ENCODE assay signal across 16 mouse cellular contexts in the genomic region with DNA sequence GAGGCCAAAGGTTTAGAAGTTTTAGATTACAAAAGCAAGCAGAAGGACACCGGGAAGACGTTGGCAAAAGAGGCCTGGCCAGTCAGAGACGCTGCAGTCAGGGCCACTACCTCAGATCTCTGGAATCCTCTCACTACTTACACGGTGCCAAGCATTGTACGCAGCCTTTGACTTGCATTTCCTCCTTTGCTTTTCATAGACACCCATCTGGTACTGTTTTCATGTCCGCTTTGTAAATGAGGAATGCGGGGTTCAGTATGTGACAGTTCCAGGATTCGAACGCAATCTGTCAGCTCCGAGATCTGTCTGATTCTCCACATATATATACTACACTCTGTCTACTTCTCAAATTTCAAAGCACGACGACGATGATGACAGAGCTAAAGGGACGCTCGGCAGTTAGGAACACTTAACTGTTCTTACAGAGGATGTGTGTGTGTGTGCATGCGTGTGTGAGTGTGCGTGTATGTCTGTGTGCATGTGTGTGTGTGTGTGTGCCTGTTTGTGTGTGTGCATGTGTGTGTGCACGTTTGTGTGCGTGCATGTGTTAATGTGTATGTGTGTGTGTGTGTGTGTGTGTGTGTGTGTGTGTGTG.
A peak's percentile ranks its signal among the peaks of the same experiment; 100 is the strongest.
DNase-seq lines count a peak whose midpoint lies in the region; ATAC-seq lines count a peak whose summit lies in the region.
"Had no signal": no experiment of that assay in that cellular context is flagged by ENCODE, and none has a peak within 500 bp of the region (broad histone marks: within the 10 kb centered on the region; RNA-seq: fewer than 3 reads in every experiment).

No protein-coding gene starts in this region.

- H3K9me3 ChIP-seq in kidney, embryonic 16.5 days (ENCODE audit: low read length) = no peaks in the 10 kb centered on the region
- H3K9me3 ChIP-seq: intestine, embryonic 15.5 days had no signal

- H3K27ac ChIP-seq in kidney, embryonic 16.5 days (ENCODE audit: low read length) = peak overlapping the region; percentile 20; the same call in 1 of the 2 replicates
- H3K27ac ChIP-seq: intestine, embryonic 15.5 days; left cerebral cortex, adult 2 months; liver, embryonic 14.5 days had no signal

- no peak for ATAC-seq in kidney, embryonic 16.5 days (ENCODE audit: low FRiP score, low TSS enrichment)
- ATAC-seq: intestine, embryonic 15.5 days had no signal

- H3K9ac ChIP-seq in kidney, embryonic 16.5 days (replicated peaks; ENCODE audit: low read length) = no peak overlapping the region
- H3K9ac ChIP-seq: intestine, embryonic 15.5 days; liver, embryonic 14.5 days had no signal

- H3K4me1 ChIP-seq in kidney, embryonic 16.5 days (ENCODE audit: insufficient read depth, low read length) = peaks cover 18% of the 10 kb centered on the region

- 0 out of 2 replicates have a peak, but pooled peaks cover 2% of the 10 kb centered on the region for H3K36me3 ChIP-seq in kidney, embryonic 16.5 days (ENCODE audit: insufficient read depth, low read length)
- H3K36me3 ChIP-seq: intestine, embryonic 15.5 days had no signal

- H3K4me2 ChIP-seq in kidney, embryonic 16.5 days (replicated peaks; ENCODE audit: low read depth, low read length) = no peak overlapping the region
- H3K4me2 ChIP-seq: intestine, embryonic 15.5 days had no signal

- 38% methylated on average over 18 of the region's 19 CpGs for WGBS in kidney, embryonic 16.5 days

- peak; percentile 29 for DNase-seq in embryo, embryonic 10 days (ENCODE audit: low spot score)
- DNase-seq in embryo, embryonic 9.5 days (ENCODE audit: extremely low spot score) = no peak
- no peak for DNase-seq in kidney, adult 9 months
- DNase-seq in right cerebral cortex, adult 18-20 months = peak; percentile 40
- DNase-seq in right cerebral cortex, postnatal 4 days = no peak
- DNase-seq in yolk sac, embryonic 10.5 days (ENCODE audit: low spot score) = peak; percentile 13
- DNase-seq in kidney, adult 11 months = no peak
- DNase-seq: adrenal gland, adult 8-10 months; B cell, adult 2 months; cerebellum, adult 8-10 months; thymus, postnatal 36 days had no signal

- no peak overlapping the region for H3K4me3 ChIP-seq in kidney, embryonic 16.5 days (ENCODE audit: low read length)
- H3K4me3 ChIP-seq: erythroblast, embryonic 14.5 days; intestine, embryonic 15.5 days; left cerebral cortex, adult 2 months had no signal

- H3K27me3 ChIP-seq in kidney, embryonic 16.5 days (ENCODE audit: insufficient read depth, low read length) = no peaks in the 10 kb centered on the region
- H3K27me3 ChIP-seq: intestine, embryonic 15.5 days had no signal

Comparison
In these comparisons a context has a peak if more than half of its experiments do, and no peak if none do; other contexts are left out.
1. DNase-seq: peak in embryo, embryonic 10 days (single experiment), right cerebral cortex, adult 18-20 months (single experiment) and yolk sac, embryonic 10.5 days (single experiment); none in embryo, embryonic 9.5 days (single experiment), kidney, adult 9 months (single experiment), right cerebral cortex, postnatal 4 days (single experiment) and kidney, adult 11 months (single experiment).